Mouse (Mus musculus) sigmoid colon, adult 10 weeks (tissue): Measurements from ENCODE around the gene Lrrc39. TPM values are rescaled to one million over a fixed set of nuclear protein-coding genes. Genes with fewer than 3 reads are reported as not detected.

Experiments
- polyA plus RNA-seq: library from polyadenylated mRNA; stranded (reverse); fragments of 350-450 nt; fragmentation: Illumina TruSeq; extraction: RNeasy Lipid Tissue Mini Kit (QIAGEN cat#74804); gene quantifications from one replicate; pipeline ENCODE4 v1.2.3, GENCODE M21; 2014; ENCODE audit warnings: low read depth, low replicate concordance

Gene Lrrc39
- 0.41 TPM for polyA plus RNA-seq

DNA sequence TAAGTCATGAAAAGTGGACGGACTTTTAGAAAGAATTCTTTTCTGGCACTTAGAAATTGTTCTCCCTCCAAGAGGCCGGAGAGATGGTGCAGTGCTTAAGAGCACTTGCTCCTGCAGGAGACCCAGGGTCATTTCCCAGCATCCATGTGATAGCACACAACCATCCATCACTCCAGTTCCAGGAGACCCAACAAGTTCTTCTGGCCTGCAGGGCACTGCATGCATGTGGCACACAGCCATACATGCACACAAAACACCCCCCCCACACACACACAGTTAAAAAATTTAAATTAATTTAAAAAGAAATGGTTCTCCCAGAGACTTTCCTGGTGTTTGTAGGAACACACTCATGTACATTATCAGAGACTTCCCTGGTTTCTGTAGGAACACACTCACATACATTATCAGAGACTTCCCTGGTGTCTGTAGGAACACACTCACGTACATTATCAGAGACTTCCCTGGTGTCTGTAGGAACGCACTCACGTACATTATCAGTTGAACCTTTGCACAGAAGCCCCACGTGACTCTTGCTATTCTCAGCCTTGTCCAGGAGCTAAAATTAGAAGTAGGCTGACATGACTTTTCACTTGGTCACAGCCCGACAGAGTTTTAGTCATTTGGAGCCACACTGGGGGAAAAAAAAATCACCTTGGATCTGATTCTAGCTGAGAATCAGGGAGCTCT is at the start of gene Lrrc39:
Gene Lrrc39, plus strand, starts transcription at position 566 of the 687 bp plus-strand sequence.

DNA sequence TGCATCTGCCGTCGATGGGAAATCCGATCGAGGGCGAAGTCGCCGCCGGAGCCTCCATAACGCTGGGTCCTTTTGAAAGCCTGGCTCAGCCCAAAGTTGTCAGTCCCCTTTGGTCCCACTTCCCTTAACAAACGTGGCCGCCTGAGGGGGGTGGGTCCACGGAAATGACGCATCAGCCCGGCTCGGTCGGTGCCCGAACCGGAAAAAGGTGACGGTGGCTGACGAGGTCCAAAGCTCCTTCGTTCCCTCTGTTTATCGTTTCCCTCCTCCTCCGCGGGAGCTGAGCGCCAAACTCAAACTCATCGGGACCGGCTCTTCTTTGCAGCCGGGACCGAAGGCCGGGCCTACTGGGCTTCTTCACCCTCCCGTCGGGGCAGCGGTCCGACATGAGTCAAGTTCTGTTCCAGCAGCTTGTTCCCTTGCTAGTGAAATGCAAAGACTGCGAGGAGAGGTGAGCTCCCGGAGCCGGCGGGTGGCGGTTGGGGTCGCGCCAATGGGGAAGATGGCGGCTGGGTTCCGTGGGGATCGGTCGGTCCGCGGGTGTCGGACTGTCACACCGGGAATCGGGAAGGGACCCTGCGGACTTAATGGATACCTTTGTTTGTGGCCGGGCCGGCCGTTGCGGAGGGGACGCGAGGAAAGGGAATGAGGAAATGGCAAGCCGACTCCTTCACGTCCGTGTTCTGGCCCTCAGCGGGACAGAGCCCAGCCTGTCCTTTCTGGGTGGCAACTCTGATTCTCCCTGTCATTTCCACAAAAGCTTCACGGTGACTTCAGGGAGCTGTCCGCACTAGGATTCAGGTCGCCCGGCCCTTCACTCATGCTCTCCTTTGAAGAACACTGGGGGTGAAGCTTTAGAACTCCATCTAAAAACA is 32.2 kb downstream of the Lrrc39 start, which contains the start of gene Sass6:
Gene Sass6, plus strand, starts transcription at position 255 of the 875 bp plus-strand sequence.

DNA sequence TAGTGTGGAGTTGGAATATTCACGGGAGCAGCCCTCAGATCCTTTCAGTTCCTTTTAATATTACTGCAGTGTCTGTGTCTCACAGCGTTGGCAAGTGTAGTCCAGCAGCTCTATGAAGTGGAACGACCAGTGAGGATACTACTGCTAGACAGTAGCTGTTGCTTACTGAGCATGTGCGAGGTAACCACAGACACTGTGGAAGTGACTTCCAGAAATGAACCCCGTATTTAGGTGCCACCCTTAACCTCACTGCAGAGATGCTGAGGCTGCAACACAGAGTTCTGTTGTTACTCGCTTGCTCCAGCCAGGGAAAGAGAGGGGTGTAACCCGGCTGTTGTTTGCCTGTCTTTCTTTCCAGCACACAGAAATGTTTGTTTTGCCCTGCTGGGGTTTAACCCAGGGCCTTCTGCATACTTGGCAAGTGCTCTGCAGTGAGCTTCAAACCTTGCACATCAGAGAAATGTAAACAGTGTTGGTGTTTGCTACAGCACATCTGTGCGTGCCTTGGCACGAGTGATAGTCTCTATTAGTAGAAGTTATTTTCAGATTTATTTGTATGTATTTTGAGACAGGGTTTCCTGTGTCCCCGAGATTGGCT is 51.6 kb downstream of the Lrrc39 start, which contains the start of gene Trmt13:
Gene Trmt13, minus strand, starts transcription at position 293 of the 598 bp plus-strand sequence.

Other genes starting within 250 kb of the Lrrc39 start
- 68.0 TPM for gene Cdc14a, start 138.9 kb upstream of the Lrrc39 start, polyA plus RNA-seq
- gene Rtca, start 54.8 kb upstream of the Lrrc39 start, polyA plus RNA-seq = 63.2 TPM
- gene Dbt, start 49.9 kb upstream of the Lrrc39 start, polyA plus RNA-seq = 57.3 TPM
- gene Sass6, start 32.0 kb downstream of the Lrrc39 start, polyA plus RNA-seq = 21.3 TPM
- gene Trmt13, start 51.6 kb downstream of the Lrrc39 start, polyA plus RNA-seq = 44.0 TPM
- 141 TPM for gene Mfsd14a, start 99.7 kb downstream of the Lrrc39 start, polyA plus RNA-seq
- 1.0 TPM for gene Gm43191, start 118.3 kb downstream of the Lrrc39 start, polyA plus RNA-seq
- gene Slc35a3, start 149.9 kb downstream of the Lrrc39 start, polyA plus RNA-seq = 673 TPM
- gene Agl, start 245.2 kb downstream of the Lrrc39 start, polyA plus RNA-seq = 23.9 TPM